ENCODE assay signal across 9 mouse cellular contexts in genomic region chr1:165765041-165765440, GRCm38 (mm10). TPM values are rescaled to one million over a fixed set of nuclear protein-coding genes. Genes with fewer than 3 reads are reported as not detected.
A peak's percentile ranks its signal among the peaks of the same experiment; 100 is the strongest.
DNase-seq lines count a peak whose midpoint lies in the region; ATAC-seq and TF ChIP-seq lines count a peak whose summit lies in the region.
"Had no signal": no experiment of that assay in that cellular context is flagged by ENCODE, and none has a peak within 500 bp of the region (broad histone marks: within the 10 kb centered on the region; RNA-seq: fewer than 3 reads in every experiment).

No protein-coding gene starts in this region.

- no peak overlapping the region for H3K27ac ChIP-seq in hindbrain, embryonic 12.5 days
- H3K27ac ChIP-seq in hindbrain, embryonic 11.5 days (ENCODE audit: low read depth, low read length), result no peak overlapping the region
- H3K27ac ChIP-seq in MEL (ENCODE audit: control insufficient read depth, low read depth, low read length), result peak overlapping the region; percentile 91
- no peak overlapping the region for H3K27ac ChIP-seq in embryonic facial prominence, embryonic 15.5 days (replicated peaks)
- H3K27ac ChIP-seq in liver, embryonic 16.5 days (ENCODE audit: low read length), result peak overlapping the region; percentile 99
- no peak overlapping the region for H3K27ac ChIP-seq in layer of hippocampus, adult 2 months

- peaks cover 23% of the 10 kb centered on the region for H3K27me3 ChIP-seq in hindbrain, embryonic 12.5 days
- H3K27me3 ChIP-seq in hindbrain, embryonic 11.5 days (ENCODE audit: control insufficient read depth, insufficient read depth, low read length), result peaks cover 3% of the 10 kb centered on the region; the same call in 1 of the 2 replicates
- H3K27me3 ChIP-seq in MEL (ENCODE audit: control insufficient read depth in 1 of 2, insufficient read depth in 2 of 2, low read length in 2 of 2), result no peaks in the 10 kb centered on the region
- no peaks in the 10 kb centered on the region for H3K27me3 ChIP-seq in embryonic facial prominence, embryonic 15.5 days
- no peaks in the 10 kb centered on the region for H3K27me3 ChIP-seq in liver, embryonic 16.5 days (ENCODE audit: control insufficient read depth, insufficient read depth, low read depth, low read length)

- no peak for DNase-seq in hindbrain, embryonic 11.5 days (ENCODE audit: low spot score)
- DNase-seq in MEL (ENCODE audit: low read depth, low spot score), result no peak
- DNase-seq in layer of hippocampus, adult 2 months (ENCODE audit: low spot score in 2 of 2), result no peak
- DNase-seq: cerebellum, adult 11-12 months; layer of hippocampus, postnatal 36 days had no signal

- H3K4me3 ChIP-seq in hindbrain, embryonic 12.5 days, result no peak overlapping the region
- no peak overlapping the region for H3K4me3 ChIP-seq in hindbrain, embryonic 11.5 days (ENCODE audit: low read depth, low read length)
- H3K4me3 ChIP-seq in MEL (ENCODE audit: control insufficient read depth in 1 of 2, insufficient read depth in 1 of 2, low read depth in 2 of 2, low read length in 2 of 2), result peak overlapping the region; percentile 70 to 94
- peak overlapping the region; percentile 78; the same call in 1 of the 2 replicates for H3K4me3 ChIP-seq in embryonic facial prominence, embryonic 15.5 days (replicated peaks)
- H3K4me3 ChIP-seq in liver, embryonic 16.5 days (ENCODE audit: low read depth, low read length), result peak overlapping the region; percentile 96
- no peak overlapping the region for H3K4me3 ChIP-seq in layer of hippocampus, adult 2 months

- ATAC-seq in hindbrain, embryonic 12.5 days (ENCODE audit: low FRiP score), result no peak
- ATAC-seq in hindbrain, embryonic 11.5 days (ENCODE audit: low FRiP score), result no peak
- ATAC-seq in embryonic facial prominence, embryonic 15.5 days (ENCODE audit: insufficient number of reproducible peaks, low FRiP score, low TSS enrichment, low read depth), result no peak
- no peak for ATAC-seq in liver, embryonic 16.5 days (ENCODE audit: low read depth)
- ATAC-seq in activated CD4-positive, CD25-positive, alpha-beta regulatory T cell, adult 4 months, result no peak

- WGBS in hindbrain, embryonic 12.5 days, result 85% methylated on average over 11 of the region's 11 CpGs
- WGBS in hindbrain, embryonic 11.5 days, result 83% methylated on average over 11 of the region's 11 CpGs
- 82% methylated on average over 11 of the region's 11 CpGs for WGBS in embryonic facial prominence, embryonic 15.5 days
- WGBS in liver, embryonic 16.5 days (ENCODE audit: insufficient replicate concordance), result 69% methylated on average over 11 of the region's 11 CpGs

- TF ChIP-seq RAD21 in MEL (IDR thresholded peaks at IDR 0.05; ENCODE audit: low read depth, low read length), result no peak

- peak overlapping the region; percentile 75; the same call in 1 of the 2 replicates for H3K4me2 ChIP-seq in hindbrain, embryonic 12.5 days (replicated peaks)
- no peak overlapping the region for H3K4me2 ChIP-seq in hindbrain, embryonic 11.5 days (replicated peaks; ENCODE audit: low read depth, low read length)
- H3K4me2 ChIP-seq in embryonic facial prominence, embryonic 15.5 days (replicated peaks), result no peak overlapping the region
- peak overlapping the region; percentile 98 for H3K4me2 ChIP-seq in liver, embryonic 16.5 days (ENCODE audit: low read depth, low read length)

- no peak for TF ChIP-seq POLR2A in MEL (IDR thresholded peaks at IDR 0.05; ENCODE audit: control insufficient read depth in 1 of 2, insufficient read depth in 1 of 2, low read depth in 1 of 2, low read length in 2 of 2, poor library complexity in 1 of 2)

- peaks cover 7% of the 10 kb centered on the region for H3K4me1 ChIP-seq in hindbrain, embryonic 12.5 days
- no peaks in the 10 kb centered on the region for H3K4me1 ChIP-seq in hindbrain, embryonic 11.5 days (replicated peaks; ENCODE audit: control insufficient read depth, insufficient read depth, low read length)
- H3K4me1 ChIP-seq in MEL (ENCODE audit: control insufficient read depth in 1 of 2, insufficient read depth in 2 of 2, low read length in 2 of 2), result peaks cover 6 to 36% of the 10 kb centered on the region in 2 experiments
- peaks cover 11% of the 10 kb centered on the region for H3K4me1 ChIP-seq in embryonic facial prominence, embryonic 15.5 days
- peaks cover 54% of the 10 kb centered on the region for H3K4me1 ChIP-seq in liver, embryonic 16.5 days (ENCODE audit: control insufficient read depth, low read depth, low read length)

- H3K36me3 ChIP-seq in hindbrain, embryonic 12.5 days, result no peaks in the 10 kb centered on the region
- H3K36me3 ChIP-seq in hindbrain, embryonic 11.5 days (ENCODE audit: control insufficient read depth, insufficient read depth, low read length), result no peaks in the 10 kb centered on the region
- H3K36me3 ChIP-seq in MEL (ENCODE audit: control insufficient read depth in 1 of 2, insufficient read depth in 2 of 2, low read length in 2 of 2), result peaks cover 4 to 23% of the 10 kb centered on the region in 2 experiments
- no peaks in the 10 kb centered on the region for H3K36me3 ChIP-seq in embryonic facial prominence, embryonic 15.5 days
- H3K36me3 ChIP-seq in liver, embryonic 16.5 days (ENCODE audit: control insufficient read depth, insufficient read depth), result peaks cover 4% of the 10 kb centered on the region; the same call in 1 of the 2 replicates

- TF ChIP-seq CTCF in MEL (IDR thresholded peaks at IDR 0.05 in 2 of 3, conservative IDR thresholded peaks at IDR 0.05 in 1 of 3; ENCODE audit: control insufficient read depth in 1 of 3, insufficient read depth in 1 of 3, low read depth in 2 of 3, low read length in 3 of 3, poor library complexity in 1 of 3, severe bottlenecking in 1 of 3), result no peak
- TF ChIP-seq CTCF in layer of hippocampus, adult 2 months (conservative IDR thresholded peaks at IDR 0.05), result no peak

- H3K9ac ChIP-seq in hindbrain, embryonic 12.5 days, result no peak overlapping the region
- H3K9ac ChIP-seq in hindbrain, embryonic 11.5 days (ENCODE audit: low read depth, low read length), result no peak overlapping the region
- peak overlapping the region; percentile 97 for H3K9ac ChIP-seq in MEL (ENCODE audit: control insufficient read depth, low read depth, low read length, poor library complexity, severe bottlenecking)
- no peak overlapping the region for H3K9ac ChIP-seq in embryonic facial prominence, embryonic 15.5 days
- H3K9ac ChIP-seq in liver, embryonic 16.5 days (ENCODE audit: low read depth, low read length), result peak overlapping the region; percentile 99

- peaks cover 39% of the 10 kb centered on the region for H3K79me2 ChIP-seq in MEL (ENCODE audit: control insufficient read depth, insufficient read depth, low read length, poor library complexity)

- peaks cover 4% of the 10 kb centered on the region; the same call in 1 of the 2 replicates for H3K9me3 ChIP-seq in hindbrain, embryonic 12.5 days (replicated peaks)
- H3K9me3 ChIP-seq in hindbrain, embryonic 11.5 days (ENCODE audit: control insufficient read depth, low read length), result no peaks in the 10 kb centered on the region
- H3K9me3 ChIP-seq in MEL (replicated peaks; ENCODE audit: insufficient read depth, low read length), result no peaks in the 10 kb centered on the region
- H3K9me3 ChIP-seq in embryonic facial prominence, embryonic 15.5 days (replicated peaks), result no peaks in the 10 kb centered on the region
- H3K9me3 ChIP-seq in liver, embryonic 16.5 days (replicated peaks; ENCODE audit: control insufficient read depth, low read length), result no peaks in the 10 kb centered on the region

- TF ChIP-seq EP300 in MEL (IDR thresholded peaks at IDR 0.05; ENCODE audit: low read depth in 1 of 2, low read length in 2 of 2), result no peak

TF ChIP-seq in MEL, 35 proteins besides CTCF, POLR2A, EP300 and RAD21 (continues in another document):
- TF ChIP-seq GATA1 (IDR thresholded peaks at IDR 0.05; ENCODE audit: low read depth, low read length), result no peak
- TF ChIP-seq MAX (IDR thresholded peaks at IDR 0.05; ENCODE audit: low read length), result no peak

RNA-seq across cellular contexts. Expression of gene Creg1, which starts 1.5 kb away (rescaled TPM):
- 35.8 and 38.9 TPM in 2 replicates for polyA plus RNA-seq in hindbrain, embryonic 12.5 days (2016; fragmentation: Nextera tagmentation; extraction: Ambion mirVana)
- 38.1 and 38.2 TPM in 2 replicates for polyA plus RNA-seq in hindbrain, embryonic 11.5 days (2014; fragmentation: Nextera tagmentation; extraction: Ambion mirVana)
- total RNA-seq in MEL (2012; rRNA removed), result 83.6 and 105 TPM in 2 replicates
- polyA plus RNA-seq in MEL (2012; ENCODE audit: insufficient read depth in 1 of 2, insufficient read length in 2 of 2, low read depth in 1 of 2, low replicate concordance in 2 of 2, missing spikeins in 1 of 2), result 100 to 1,000 TPM in 1 of 2 experiments, not detected in 1; 184 TPM
- 61.1 and 62.8 TPM in 2 replicates for polyA plus RNA-seq in embryonic facial prominence, embryonic 15.5 days (2015; fragmentation: Nextera tagmentation; extraction: Ambion mirVana)
- polyA plus RNA-seq in liver, embryonic 16.5 days (2015; fragmentation: Nextera tagmentation; extraction: Ambion mirVana), result 316 and 317 TPM in 2 replicates
- polyA plus RNA-seq in activated CD4-positive, CD25-positive, alpha-beta regulatory T cell, adult 4 months (2017; shearing (Covaris generic)), result 10 to 100 TPM; 24.1 to 24.2 TPM
- 10 to 100 TPM; 23.8 to 26.4 TPM for total RNA-seq in layer of hippocampus, adult 2 months (2021)

RNA-seq across cellular contexts. Expression of gene Cd247, which starts 23.4 kb away (rescaled TPM):
- polyA plus RNA-seq in hindbrain, embryonic 12.5 days (2016; fragmentation: Nextera tagmentation; extraction: Ambion mirVana), result 1.3 and 1.5 TPM in 2 replicates
- polyA plus RNA-seq in hindbrain, embryonic 11.5 days (2014; fragmentation: Nextera tagmentation; extraction: Ambion mirVana), result 0.88 and 1.3 TPM in 2 replicates
- 1.3 and 1.5 TPM in 2 replicates for total RNA-seq in MEL (2012; rRNA removed)
- polyA plus RNA-seq in MEL (2012; ENCODE audit: insufficient read depth in 1 of 2, insufficient read length in 2 of 2, low read depth in 1 of 2, low replicate concordance in 2 of 2, missing spikeins in 1 of 2), result 1 to 10 TPM in 1 of 2 experiments, not detected in 1; 1.7 TPM
- polyA plus RNA-seq in embryonic facial prominence, embryonic 15.5 days (2015; fragmentation: Nextera tagmentation; extraction: Ambion mirVana), result 0.99 and 1.00 TPM in 2 replicates
- 0.09 and 0.17 TPM in 2 replicates for polyA plus RNA-seq in liver, embryonic 16.5 days (2015; fragmentation: Nextera tagmentation; extraction: Ambion mirVana)
- 100 to 1,000 TPM; 370 TPM for polyA plus RNA-seq in activated CD4-positive, CD25-positive, alpha-beta regulatory T cell, adult 4 months (2017; shearing (Covaris generic))
- total RNA-seq in layer of hippocampus, adult 2 months (2021), result not detected
- total RNA-seq: layer of hippocampus, postnatal 36 days had no signal

RNA-seq across cellular contexts. Expression of gene Rcsd1, which starts 55.5 kb away (rescaled TPM):
- polyA plus RNA-seq in hindbrain, embryonic 12.5 days (2016; fragmentation: Nextera tagmentation; extraction: Ambion mirVana), result 16.8 and 18.4 TPM in 2 replicates
- polyA plus RNA-seq in hindbrain, embryonic 11.5 days (2014; fragmentation: Nextera tagmentation; extraction: Ambion mirVana), result 8.5 and 9.4 TPM in 2 replicates
- 19.0 and 23.2 TPM in 2 replicates for total RNA-seq in MEL (2012; rRNA removed)
- polyA plus RNA-seq in MEL (2012; ENCODE audit: insufficient read depth in 1 of 2, insufficient read length in 2 of 2, low read depth in 1 of 2, low replicate concordance in 2 of 2, missing spikeins in 1 of 2), result 10 to 100 TPM in 1 of 2 experiments, not detected in 1; 38.0 TPM
- 16.7 and 19.1 TPM in 2 replicates for polyA plus RNA-seq in embryonic facial prominence, embryonic 15.5 days (2015; fragmentation: Nextera tagmentation; extraction: Ambion mirVana)
- polyA plus RNA-seq in liver, embryonic 16.5 days (2015; fragmentation: Nextera tagmentation; extraction: Ambion mirVana), result 12.1 and 12.8 TPM in 2 replicates
- 100 to 1,000 TPM; 110 to 112 TPM for polyA plus RNA-seq in activated CD4-positive, CD25-positive, alpha-beta regulatory T cell, adult 4 months (2017; shearing (Covaris generic))
- 1 to 10 TPM; 3.7 to 4.9 TPM for total RNA-seq in layer of hippocampus, adult 2 months (2021)

Comparison
In these comparisons a context has a peak if more than half of its experiments do, and no peak if none do; other contexts are left out.
1. H3K4me2 ChIP-seq: peak in hindbrain, embryonic 12.5 days (single experiment) and liver, embryonic 16.5 days (single experiment); none in hindbrain, embryonic 11.5 days (single experiment) and embryonic facial prominence, embryonic 15.5 days (single experiment).
2. H3K27ac ChIP-seq: peak in MEL (single experiment) and liver, embryonic 16.5 days (single experiment); none in hindbrain, embryonic 12.5 days (single experiment), hindbrain, embryonic 11.5 days (single experiment), embryonic facial prominence, embryonic 15.5 days (single experiment) and layer of hippocampus, adult 2 months (single experiment).
3. H3K4me3 ChIP-seq: peak in MEL (2 of 2), embryonic facial prominence, embryonic 15.5 days (single experiment) and liver, embryonic 16.5 days (single experiment); none in hindbrain, embryonic 12.5 days (single experiment), hindbrain, embryonic 11.5 days (single experiment) and layer of hippocampus, adult 2 months (single experiment).
4. H3K9ac ChIP-seq: peak in MEL (single experiment) and liver, embryonic 16.5 days (single experiment); none in hindbrain, embryonic 12.5 days (single experiment), hindbrain, embryonic 11.5 days (single experiment) and embryonic facial prominence, embryonic 15.5 days (single experiment).
5. RNA of gene Cd247, which starts 23.4 kb away (polyA plus RNA-seq): 370 TPM in activated CD4-positive, CD25-positive, alpha-beta regulatory T cell, adult 4 months; 1.7 TPM in MEL, 1.3 to 1.5 TPM in hindbrain, embryonic 12.5 days, 0.88 to 1.3 TPM in hindbrain, embryonic 11.5 days, 0.99 to 1.00 TPM in embryonic facial prominence, embryonic 15.5 days and 0.09 to 0.17 TPM in liver, embryonic 16.5 days; every median in the first group is over 100 times any median in the second.